Mouse (Mus musculus) lung, postnatal 25 days (tissue): ENCODE measurements around the gene Oxld1.
"Not testable (repeated sequence)": the region's sequence is repeated elsewhere in the genome, so short reads cannot be mapped to it uniquely, and the experiment has no call there.

Experiments
- DNase-seq: peaks from one replicate; pipeline ENCODE4 v3.0.0; 2022; ENCODE audit warnings: low spot score

The Oxld1 gene

GRCm38 (mm10) chr11:120423569-120424295, 34.1 kb downstream of the Oxld1 start:
- DNase-seq: peak; percentile 37

GRCm38 (mm10) chr11:120422651-120423568, 35.0 kb downstream of the Oxld1 start:
- no peak for DNase-seq

- DNase-seq: no peak
These were observed 39.3 kb downstream of the Oxld1 start for GRCm38 (mm10) chr11:120418592-120418991.

GRCm38 (mm10) chr11:120417852-120418251, 40.0 kb downstream of the Oxld1 start:
- no peak for DNase-seq

- not testable (repeated sequence) for DNase-seq
These were observed 44.2 kb downstream of the Oxld1 start for GRCm38 (mm10) chr11:120413621-120414020.
